Mouse (Mus musculus) lung, postnatal 10 days (tissue): ENCODE measurements at regions not wholly inside any gene's neighbourhood (a gene's known extent, or its start where the extent isn't known, plus 50 kb on each side); places are given as distances from the start of the nearest gene placed in this dataset.

Experiments used
- DNase-seq: peaks from one replicate; pipeline ENCODE4 v3.0.0; 2021

- no peak for DNase-seq
Observed at GRCm38 (mm10) chr1:177569572-177569971, 127.4 kb downstream of the Zbtb18 start.

- no peak for DNase-seq
Observed at GRCm38 (mm10) chr1:177573017-177573725, 131.0 kb downstream of the Zbtb18 start.

- no peak for DNase-seq
Observed at GRCm38 (mm10) chr1:177573781-177574180, 131.6 kb downstream of the Zbtb18 start.

GRCm38 (mm10) chr1:177574312-177574711 is 132.2 kb downstream of the Zbtb18 start:
- DNase-seq = no peak

GRCm38 (mm10) chr1:177584302-177584886 is 142.2 kb downstream of the Zbtb18 start:
- no peak for DNase-seq

GRCm38 (mm10) chr1:177585320-177585719 is 143.2 kb downstream of the Zbtb18 start:
- DNase-seq = no peak

GRCm38 (mm10) chr1:177589034-177589433 is 140.6 kb upstream of the 1700016C15Rik start:
- DNase-seq = no peak

- DNase-seq = no peak
Observed at GRCm38 (mm10) chr1:177589656-177590055, 140.0 kb upstream of the 1700016C15Rik start.

GRCm38 (mm10) chr1:177591742-177592141 is 137.9 kb upstream of the 1700016C15Rik start:
- DNase-seq = no peak

- no peak for DNase-seq
Observed at GRCm38 (mm10) chr1:177592337-177592736, 137.3 kb upstream of the 1700016C15Rik start.

- no peak for DNase-seq
Observed at GRCm38 (mm10) chr1:177594341-177594740, 135.3 kb upstream of the 1700016C15Rik start.

GRCm38 (mm10) chr1:177595326-177595914 is 134.2 kb upstream of the 1700016C15Rik start:
- DNase-seq = no peak

- no peak for DNase-seq
Observed at GRCm38 (mm10) chr1:177597036-177597435, 132.6 kb upstream of the 1700016C15Rik start.

- no peak for DNase-seq
Observed at GRCm38 (mm10) chr1:177605353-177605969, 124.2 kb upstream of the 1700016C15Rik start.

- DNase-seq = no peak
Observed at GRCm38 (mm10) chr1:177607565-177607964, 122.0 kb upstream of the 1700016C15Rik start.

GRCm38 (mm10) chr1:177608551-177609020 is 121.0 kb upstream of the 1700016C15Rik start:
- DNase-seq = no peak

- DNase-seq = no peak
Observed at GRCm38 (mm10) chr1:177609226-177609625, 120.4 kb upstream of the 1700016C15Rik start.

- DNase-seq = no peak
Observed at GRCm38 (mm10) chr1:177609683-177610082, 119.9 kb upstream of the 1700016C15Rik start.

GRCm38 (mm10) chr1:177610156-177610555 is 119.5 kb upstream of the 1700016C15Rik start:
- DNase-seq = no peak

GRCm38 (mm10) chr1:177612546-177612945 is 117.1 kb upstream of the 1700016C15Rik start:
- DNase-seq = no peak

GRCm38 (mm10) chr1:177615609-177616008 is 114.0 kb upstream of the 1700016C15Rik start:
- DNase-seq = no peak

- DNase-seq = no peak
Observed at GRCm38 (mm10) chr1:177616335-177617239, 113.0 kb upstream of the 1700016C15Rik start.
